Mouse (Mus musculus): ENCODE data around the gene Ush2a. TPM values are rescaled to one million over a fixed set of nuclear protein-coding genes. Genes with fewer than 3 reads are reported as not detected.

Ush2a gene
- polyA plus RNA-seq, 1 experiment = 4.2 TPM

DNA sequence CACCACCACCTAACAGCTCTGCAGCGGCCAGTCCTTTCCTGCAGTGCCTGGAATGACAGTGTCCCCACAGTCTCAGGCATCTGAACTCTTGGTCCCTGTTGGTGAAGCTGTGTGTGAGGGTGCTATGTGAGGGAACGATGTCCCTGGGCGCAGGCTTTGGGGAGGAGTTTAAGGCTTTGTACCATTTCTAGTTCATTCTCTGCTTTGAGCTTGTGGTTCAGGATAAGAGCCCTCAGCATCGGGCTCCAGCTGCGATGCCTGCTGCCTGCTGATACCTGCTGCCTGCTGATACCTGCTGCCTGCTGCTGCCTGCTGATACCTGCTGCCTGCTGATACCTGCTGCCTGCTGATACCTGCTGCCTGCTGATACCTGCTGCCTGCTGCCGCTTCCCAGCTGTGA is 711.3 kb downstream of the Ush2a start:
- Histone ChIP-seq H3K4me1 (ENCODE audit: control insufficient read depth, insufficient read depth, low read length) (no peaks in the 10 kb centered on the region), H3K27ac (ENCODE audit: control insufficient read depth, insufficient read depth, low read depth, low read length) (no peak overlapping the region), H3K36me3 (ENCODE audit: control insufficient read depth, insufficient read depth, low read length) (peaks cover 5% of the 10 kb centered on the region), H3K27me3 (ENCODE audit: control insufficient read depth, insufficient read depth, low read length) (no peaks in the 10 kb centered on the region), H3K4me3 (ENCODE audit: control insufficient read depth, low read depth, low read length) (no peak overlapping the region)
- TF ChIP-seq POLR2A (IDR thresholded peaks at IDR 0.05; ENCODE audit: control insufficient read depth, low read depth, low read length) (no peak), CTCF (IDR thresholded peaks at IDR 0.05; ENCODE audit: control insufficient read depth, insufficient read depth, insufficient replicate concordance, low read depth, low read length) (no peak)

DNA sequence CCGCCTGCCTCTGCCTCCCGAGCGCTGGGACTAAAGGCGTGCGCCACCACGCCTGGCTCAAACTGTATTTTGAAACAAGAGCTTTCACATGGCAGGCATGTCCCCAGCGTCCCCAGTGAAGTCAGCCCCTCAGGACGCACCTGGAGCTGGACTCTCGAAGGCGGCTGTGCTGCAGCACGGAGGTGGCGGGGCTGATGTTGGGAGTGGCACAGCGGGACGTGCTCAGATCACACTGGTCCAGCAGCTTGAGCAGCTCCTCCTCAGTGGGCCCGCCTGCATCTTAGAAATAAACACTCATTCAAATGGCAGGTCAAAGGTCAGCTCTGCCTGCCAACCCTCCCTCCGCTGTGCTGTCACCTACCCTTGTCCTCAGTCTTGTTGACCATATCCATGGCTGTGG is 712.1 kb downstream of the Ush2a start:
- Histone ChIP-seq H3K4me1 (ENCODE audit: control insufficient read depth, insufficient read depth, low read length) (no peaks in the 10 kb centered on the region), H3K27me3 (ENCODE audit: control insufficient read depth, insufficient read depth, low read length) (no peaks in the 10 kb centered on the region), H3K4me3 (ENCODE audit: control insufficient read depth, low read depth, low read length) (no peak overlapping the region), H3K36me3 (ENCODE audit: control insufficient read depth, insufficient read depth, low read length) (peaks cover 5% of the 10 kb centered on the region), H3K27ac (ENCODE audit: control insufficient read depth, insufficient read depth, low read depth, low read length) (no peak overlapping the region)
- TF ChIP-seq POLR2A (IDR thresholded peaks at IDR 0.05; ENCODE audit: control insufficient read depth, low read depth, low read length) = no peak
- TF ChIP-seq CTCF (IDR thresholded peaks at IDR 0.05; ENCODE audit: control insufficient read depth, insufficient read depth, insufficient replicate concordance, low read depth, low read length) = no peak

GRCm38 (mm10) chr1:188980050-188980449 is 718.2 kb downstream of the Ush2a start:
- Histone ChIP-seq H3K27me3 (ENCODE audit: control insufficient read depth, insufficient read depth, low read length) (no peaks in the 10 kb centered on the region), H3K4me3 (ENCODE audit: control insufficient read depth, low read depth, low read length) (no peak overlapping the region), H3K36me3 (ENCODE audit: control insufficient read depth, insufficient read depth, low read length) (peaks cover 4% of the 10 kb centered on the region), H3K4me1 (ENCODE audit: control insufficient read depth, insufficient read depth, low read length) (no peaks in the 10 kb centered on the region), H3K27ac (ENCODE audit: control insufficient read depth, insufficient read depth, low read depth, low read length) (no peak overlapping the region)
- TF ChIP-seq POLR2A (IDR thresholded peaks at IDR 0.05; ENCODE audit: control insufficient read depth, low read depth, low read length) = no peak
- peak; percentile 64; the same call in 1 of the 2 replicates for TF ChIP-seq CTCF (IDR thresholded peaks at IDR 0.05; ENCODE audit: control insufficient read depth, insufficient read depth, insufficient replicate concordance, low read depth, low read length)

DNA sequence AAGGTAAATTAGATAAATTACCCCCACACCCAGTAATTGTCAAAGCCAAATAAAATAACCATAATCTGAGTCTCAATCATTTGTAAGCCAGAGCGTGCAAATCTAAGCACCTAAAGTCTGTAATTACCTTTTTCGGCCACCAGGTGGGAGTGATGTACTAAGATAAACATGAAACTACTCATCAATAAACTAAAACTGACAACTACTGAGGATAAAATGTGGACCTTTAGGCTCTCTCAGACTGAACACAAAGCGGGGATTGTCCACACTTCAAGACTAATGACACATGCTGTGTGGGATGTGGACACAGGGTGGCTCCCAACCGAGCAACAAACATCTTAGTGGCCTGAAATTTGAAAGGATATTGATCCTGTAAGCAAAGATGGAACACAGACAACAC is 731.4 kb downstream of the Ush2a start:
- no peaks in the 10 kb centered on the region for H3K27me3 ChIP-seq (ENCODE audit: control insufficient read depth, insufficient read depth, low read length)
- H3K27ac ChIP-seq (ENCODE audit: control insufficient read depth, insufficient read depth, low read depth, low read length) = no peak overlapping the region
- no peaks in the 10 kb centered on the region for H3K4me1 ChIP-seq (ENCODE audit: control insufficient read depth, insufficient read depth, low read length)
- TF ChIP-seq CTCF (IDR thresholded peaks at IDR 0.05; ENCODE audit: control insufficient read depth, insufficient read depth, insufficient replicate concordance, low read depth, low read length) (no peak), POLR2A (IDR thresholded peaks at IDR 0.05; ENCODE audit: control insufficient read depth, low read depth, low read length) (no peak)
- peaks cover 10% of the 10 kb centered on the region; the same call in 1 of the 2 replicates for H3K36me3 ChIP-seq (ENCODE audit: control insufficient read depth, insufficient read depth, low read length)
- no peak overlapping the region for H3K4me3 ChIP-seq (ENCODE audit: control insufficient read depth, low read depth, low read length)

- H3K36me3 ChIP-seq (ENCODE audit: control insufficient read depth, insufficient read depth, low read length) = peaks cover 6% of the 10 kb centered on the region; the same call in 1 of the 2 replicates
Observed at GRCm38 (mm10) chr1:188997921-188998320, 736.1 kb downstream of the Ush2a start.

DNA sequence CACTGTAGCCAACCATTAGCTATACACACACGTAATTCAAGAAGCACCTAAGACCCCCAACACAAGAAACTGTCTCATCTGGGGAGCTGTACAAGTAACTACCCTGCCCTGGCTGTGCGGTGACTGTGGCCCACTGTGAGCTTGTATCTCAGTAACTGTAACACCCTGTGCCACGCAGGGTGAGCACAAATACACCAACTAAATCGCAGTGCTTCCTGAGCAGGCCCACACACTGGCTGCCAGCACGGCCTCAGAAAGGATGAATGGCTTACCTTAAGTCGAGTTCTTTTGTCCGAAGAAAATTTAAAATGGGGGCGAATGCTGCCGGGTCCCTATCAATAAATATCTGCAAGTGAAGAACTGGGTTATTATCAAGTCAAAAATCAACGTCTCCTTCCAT is 738.2 kb downstream of the Ush2a start:
- Histone ChIP-seq H3K4me1 (ENCODE audit: control insufficient read depth, insufficient read depth, low read length) (no peaks in the 10 kb centered on the region; the same call in 1 of the 2 replicates), H3K27me3 (ENCODE audit: control insufficient read depth, insufficient read depth, low read length) (no peaks in the 10 kb centered on the region), H3K27ac (ENCODE audit: control insufficient read depth, insufficient read depth, low read depth, low read length) (no peak overlapping the region), H3K36me3 (ENCODE audit: control insufficient read depth, insufficient read depth, low read length) (peaks cover 4% of the 10 kb centered on the region; the same call in 1 of the 2 replicates), H3K4me3 (ENCODE audit: control insufficient read depth, low read depth, low read length) (no peak overlapping the region)
- TF ChIP-seq CTCF (IDR thresholded peaks at IDR 0.05; ENCODE audit: control insufficient read depth, insufficient read depth, insufficient replicate concordance, low read depth, low read length) (no peak), POLR2A (IDR thresholded peaks at IDR 0.05; ENCODE audit: control insufficient read depth, low read depth, low read length) (no peak)

More at GRCm38 (mm10) chr1:188997921-188998320, 736.1 kb downstream of the Ush2a start:
- Histone ChIP-seq H3K4me3 (ENCODE audit: control insufficient read depth, low read depth, low read length) (no peak overlapping the region), H3K27ac (ENCODE audit: control insufficient read depth, insufficient read depth, low read depth, low read length) (no peak overlapping the region), H3K4me1 (ENCODE audit: control insufficient read depth, insufficient read depth, low read length) (no peaks in the 10 kb centered on the region), H3K27me3 (ENCODE audit: control insufficient read depth, insufficient read depth, low read length) (no peaks in the 10 kb centered on the region)
- no peak for TF ChIP-seq POLR2A (IDR thresholded peaks at IDR 0.05; ENCODE audit: control insufficient read depth, low read depth, low read length)
- TF ChIP-seq CTCF (IDR thresholded peaks at IDR 0.05; ENCODE audit: control insufficient read depth, insufficient read depth, insufficient replicate concordance, low read depth, low read length) = no peak

- Histone ChIP-seq H3K36me3 (ENCODE audit: control insufficient read depth, insufficient read depth, low read length) (0 out of 2 replicates have a peak, but pooled peaks cover under 1% of the 10 kb centered on the region), H3K4me3 (ENCODE audit: control insufficient read depth, low read depth, low read length) (no peak overlapping the region), H3K27me3 (ENCODE audit: control insufficient read depth, insufficient read depth, low read length) (no peaks in the 10 kb centered on the region)
Observed at GRCm38 (mm10) chr1:189001815-189002214, 740.0 kb downstream of the Ush2a start.

More at GRCm38 (mm10) chr1:189001815-189002214, 740.0 kb downstream of the Ush2a start:
- Histone ChIP-seq H3K27ac (ENCODE audit: control insufficient read depth, insufficient read depth, low read depth, low read length) (no peak overlapping the region), H3K4me1 (ENCODE audit: control insufficient read depth, insufficient read depth, low read length) (peaks cover 1% of the 10 kb centered on the region)
- TF ChIP-seq CTCF (IDR thresholded peaks at IDR 0.05; ENCODE audit: control insufficient read depth, insufficient read depth, insufficient replicate concordance, low read depth, low read length) (no peak), POLR2A (IDR thresholded peaks at IDR 0.05; ENCODE audit: control insufficient read depth, low read depth, low read length) (no peak)
